In genomic region chr17:42933335-42934004, GRCm38 (mm10) we compare ENCODE assay signal across 21 mouse cellular contexts. TPM values are rescaled to one million over a fixed set of nuclear protein-coding genes. Genes with fewer than 3 reads are reported as not detected.
DNase-seq lines count a peak whose midpoint lies in the region; ATAC-seq and TF ChIP-seq lines count a peak whose summit lies in the region.
"Had no signal": no experiment of that assay in that cellular context is flagged by ENCODE, and none has a peak within 500 bp of the region (broad histone marks: within the 10 kb centered on the region; RNA-seq: fewer than 3 reads in every experiment).

No protein-coding gene starts in this region.

- H3K36me3 ChIP-seq in embryonic facial prominence, embryonic 14.5 days (ENCODE audit: control insufficient read depth, insufficient read depth, low read length): no peaks in the 10 kb centered on the region
- no peaks in the 10 kb centered on the region for H3K36me3 ChIP-seq in embryonic facial prominence, embryonic 10.5 days (replicated peaks)
- H3K36me3 ChIP-seq in limb, embryonic 15.5 days: no peaks in the 10 kb centered on the region
- no peaks in the 10 kb centered on the region for H3K36me3 ChIP-seq in limb, embryonic 10.5 days
- no peaks in the 10 kb centered on the region for H3K36me3 ChIP-seq in kidney, postnatal 0 days (ENCODE audit: insufficient read depth, low read length)
- H3K36me3 ChIP-seq: forebrain, embryonic 12.5 days; limb, embryonic 12.5 days; lung, embryonic 15.5 days; midbrain, embryonic 10.5 days; midbrain, embryonic 15.5 days; neural tube, embryonic 15.5 days had no signal

- peak; percentile 36 for DNase-seq in embryonic facial prominence, embryonic 14.5 days (ENCODE audit: low spot score)
- no peak for DNase-seq in embryonic facial prominence, embryonic 10.5 days (ENCODE audit: low spot score)
- DNase-seq in limb, embryonic 10.5 days (ENCODE audit: low spot score): no peak
- DNase-seq in kidney, postnatal 0 days (ENCODE audit: low spot score): no peak
- no peak for DNase-seq in heart, postnatal 25 days (ENCODE audit: low spot score)
- DNase-seq in right cerebral cortex, adult 18-20 months: no peak
- no peak for DNase-seq in cerebellum, adult 8-10 months
- DNase-seq: cerebellum, adult 2 months; heart, postnatal 14 days; retina, postnatal 1 day had no signal

- TF ChIP-seq CTCF in kidney, postnatal 0 days (IDR thresholded peaks at IDR 0.05; ENCODE audit: low read depth): no peak

- no peaks in the 10 kb centered on the region for H3K27me3 ChIP-seq in embryonic facial prominence, embryonic 14.5 days (replicated peaks; ENCODE audit: control insufficient read depth, insufficient read depth, low read length)
- no peaks in the 10 kb centered on the region for H3K27me3 ChIP-seq in embryonic facial prominence, embryonic 10.5 days (replicated peaks; ENCODE audit: low read depth, poor library complexity, severe bottlenecking)
- H3K27me3 ChIP-seq in limb, embryonic 15.5 days: no peaks in the 10 kb centered on the region
- H3K27me3 ChIP-seq in limb, embryonic 10.5 days (ENCODE audit: low read depth, poor library complexity, severe bottlenecking): no peaks in the 10 kb centered on the region
- no peaks in the 10 kb centered on the region for H3K27me3 ChIP-seq in kidney, postnatal 0 days (ENCODE audit: insufficient read depth, low read length)
- H3K27me3 ChIP-seq: CH12.LX; forebrain, embryonic 12.5 days; limb, embryonic 12.5 days; lung, embryonic 15.5 days; midbrain, embryonic 15.5 days; neural tube, embryonic 15.5 days had no signal

- 57% methylated on average over 7 of the region's 7 CpGs for WGBS in embryonic facial prominence, embryonic 14.5 days
- 76% methylated on average over 7 of the region's 7 CpGs for WGBS in embryonic facial prominence, embryonic 10.5 days
- WGBS in limb, embryonic 15.5 days: 54% methylated on average over 7 of the region's 7 CpGs
- 76% methylated on average over 7 of the region's 7 CpGs for WGBS in limb, embryonic 10.5 days
- WGBS in kidney, postnatal 0 days: 40% methylated on average over 7 of the region's 7 CpGs

- H3K9ac ChIP-seq in embryonic facial prominence, embryonic 14.5 days (ENCODE audit: low read depth, low read length): no peak overlapping the region
- H3K9ac ChIP-seq in limb, embryonic 15.5 days: no peak overlapping the region
- H3K9ac ChIP-seq in kidney, postnatal 0 days (ENCODE audit: low read depth, low read length): no peak overlapping the region
- H3K9ac ChIP-seq: forebrain, embryonic 12.5 days; limb, embryonic 12.5 days; lung, embryonic 15.5 days; midbrain, embryonic 15.5 days; neural tube, embryonic 15.5 days had no signal

- no peaks in the 10 kb centered on the region for H3K9me3 ChIP-seq in embryonic facial prominence, embryonic 14.5 days (ENCODE audit: control insufficient read depth, low read length)
- no peaks in the 10 kb centered on the region for H3K9me3 ChIP-seq in embryonic facial prominence, embryonic 10.5 days
- H3K9me3 ChIP-seq in limb, embryonic 15.5 days: no peaks in the 10 kb centered on the region
- no peaks in the 10 kb centered on the region for H3K9me3 ChIP-seq in limb, embryonic 10.5 days (replicated peaks)
- no peaks in the 10 kb centered on the region for H3K9me3 ChIP-seq in kidney, postnatal 0 days (replicated peaks; ENCODE audit: low read length)
- H3K9me3 ChIP-seq: forebrain, embryonic 12.5 days; limb, embryonic 12.5 days; lung, embryonic 15.5 days; midbrain, embryonic 10.5 days; midbrain, embryonic 15.5 days; neural tube, embryonic 15.5 days had no signal

- no peaks in the 10 kb centered on the region for H3K4me1 ChIP-seq in embryonic facial prominence, embryonic 14.5 days (ENCODE audit: control insufficient read depth, insufficient read depth, low read length)
- H3K4me1 ChIP-seq in embryonic facial prominence, embryonic 10.5 days: no peaks in the 10 kb centered on the region
- H3K4me1 ChIP-seq in limb, embryonic 15.5 days: no peaks in the 10 kb centered on the region
- H3K4me1 ChIP-seq in limb, embryonic 10.5 days: no peaks in the 10 kb centered on the region
- no peaks in the 10 kb centered on the region for H3K4me1 ChIP-seq in kidney, postnatal 0 days (replicated peaks; ENCODE audit: insufficient read depth, low read length)
- H3K4me1 ChIP-seq: forebrain, embryonic 12.5 days; limb, embryonic 12.5 days; lung, embryonic 15.5 days; midbrain, embryonic 10.5 days; midbrain, embryonic 15.5 days; neural tube, embryonic 15.5 days had no signal

- intact Hi-C loops in heart, postnatal 25 days (cut with DNase I): no loop called here

- no peak overlapping the region for H3K4me3 ChIP-seq in embryonic facial prominence, embryonic 14.5 days (ENCODE audit: low read depth, low read length)
- H3K4me3 ChIP-seq in embryonic facial prominence, embryonic 10.5 days: no peak overlapping the region
- H3K4me3 ChIP-seq in limb, embryonic 15.5 days: no peak overlapping the region
- no peak overlapping the region for H3K4me3 ChIP-seq in limb, embryonic 10.5 days
- H3K4me3 ChIP-seq in kidney, postnatal 0 days (replicated peaks; ENCODE audit: low read depth, low read length): no peak overlapping the region
- H3K4me3 ChIP-seq: forebrain, embryonic 12.5 days; limb, embryonic 12.5 days; lung, embryonic 15.5 days; midbrain, embryonic 10.5 days; midbrain, embryonic 15.5 days; neural tube, embryonic 15.5 days had no signal

- peak overlapping the region; percentile 50; the same call in 1 of the 2 replicates for H3K27ac ChIP-seq in embryonic facial prominence, embryonic 14.5 days (replicated peaks; ENCODE audit: low read depth, low read length)
- H3K27ac ChIP-seq in embryonic facial prominence, embryonic 10.5 days (replicated peaks): no peak overlapping the region
- H3K27ac ChIP-seq in limb, embryonic 15.5 days: 0 out of 2 replicates have a peak overlapping the region, but pooled peaks have one; percentile 1
- no peak overlapping the region for H3K27ac ChIP-seq in limb, embryonic 10.5 days
- H3K27ac ChIP-seq in kidney, postnatal 0 days: peak overlapping the region; percentile 51; the same call in 1 of the 2 replicates
- H3K27ac ChIP-seq: forebrain, embryonic 12.5 days; limb, embryonic 12.5 days; lung, embryonic 15.5 days; midbrain, embryonic 10.5 days; midbrain, embryonic 15.5 days; neural tube, embryonic 15.5 days had no signal

- no peak overlapping the region for H3K4me2 ChIP-seq in embryonic facial prominence, embryonic 14.5 days (ENCODE audit: low read depth, low read length)
- no peak overlapping the region for H3K4me2 ChIP-seq in limb, embryonic 15.5 days
- H3K4me2 ChIP-seq in kidney, postnatal 0 days (ENCODE audit: low read length): no peak overlapping the region
- H3K4me2 ChIP-seq: forebrain, embryonic 12.5 days; limb, embryonic 12.5 days; liver, embryonic 11.5 days; lung, embryonic 15.5 days; midbrain, embryonic 15.5 days; neural tube, embryonic 15.5 days had no signal

- no peak for ATAC-seq in embryonic facial prominence, embryonic 14.5 days (ENCODE audit: low read depth)
- no peak for ATAC-seq in limb, embryonic 15.5 days (ENCODE audit: insufficient number of reproducible peaks, low FRiP score, low TSS enrichment, low read depth)
- ATAC-seq in kidney, postnatal 0 days (replicated peaks; ENCODE audit: low FRiP score, low read depth): peak; percentile 52; the same call in 1 of the 2 replicates
- ATAC-seq: activated CD4-positive, CD25-positive, alpha-beta regulatory T cell, adult 4 months; hindbrain, embryonic 16.5 days; midbrain, embryonic 15.5 days had no signal

RNA-seq across cellular contexts. Expression of gene Cd2ap, which starts 57.0 kb away (rescaled TPM):
- 24.9 and 25.4 TPM in 2 replicates for polyA plus RNA-seq in embryonic facial prominence, embryonic 14.5 days (2014; fragmentation: Nextera tagmentation; extraction: Ambion mirVana)
- 14.9 and 17.0 TPM in 2 replicates for polyA plus RNA-seq in embryonic facial prominence, embryonic 10.5 days (2016; fragmentation: Nextera tagmentation; extraction: Ambion mirVana)
- polyA plus RNA-seq in limb, embryonic 15.5 days (2015; fragmentation: Nextera tagmentation; extraction: Ambion mirVana): 20.9 and 25.0 TPM in 2 replicates
- 14.9 and 15.9 TPM in 2 replicates for polyA plus RNA-seq in limb, embryonic 10.5 days (2016; fragmentation: Nextera tagmentation; extraction: Ambion mirVana)
- polyA plus RNA-seq in kidney, postnatal 0 days (2015; fragmentation: Nextera tagmentation; extraction: Ambion mirVana): 37.7 and 39.2 TPM in 2 replicates
- 10 to 100 TPM; 21.4 to 22.4 TPM for total RNA-seq in heart, postnatal 25 days (2021)

Comparison
In these comparisons a context has a peak if more than half of its experiments do, and no peak if none do; other contexts are left out.
1. H3K27ac ChIP-seq: peak in embryonic facial prominence, embryonic 14.5 days (single experiment), limb, embryonic 15.5 days (single experiment) and kidney, postnatal 0 days (single experiment); none in embryonic facial prominence, embryonic 10.5 days (single experiment) and limb, embryonic 10.5 days (single experiment).